Mouse (Mus musculus) left cerebral cortex, adult 8-10 months (tissue): ENCODE results near the gene Gm5148. TPM values are rescaled to one million over a fixed set of nuclear protein-coding genes. Genes with fewer than 3 reads are reported as not detected.

ENCODE experiments used
- DNase-seq, 2 experiments: peaks; one replicate each; pipeline ENCODE4 v3.0.0; 2022; ENCODE audit warnings: low spot score in 2 of 2
- total RNA-seq, 4 experiments: library from RNA; stranded (reverse); gene quantifications; 2 replicates each; pipeline ENCODE4 v1.2.4; 2022

Gene Gm5148
- total RNA-seq = 1 to 10 TPM; 4.0 to 5.3 (median 4.5) TPM

DNA sequence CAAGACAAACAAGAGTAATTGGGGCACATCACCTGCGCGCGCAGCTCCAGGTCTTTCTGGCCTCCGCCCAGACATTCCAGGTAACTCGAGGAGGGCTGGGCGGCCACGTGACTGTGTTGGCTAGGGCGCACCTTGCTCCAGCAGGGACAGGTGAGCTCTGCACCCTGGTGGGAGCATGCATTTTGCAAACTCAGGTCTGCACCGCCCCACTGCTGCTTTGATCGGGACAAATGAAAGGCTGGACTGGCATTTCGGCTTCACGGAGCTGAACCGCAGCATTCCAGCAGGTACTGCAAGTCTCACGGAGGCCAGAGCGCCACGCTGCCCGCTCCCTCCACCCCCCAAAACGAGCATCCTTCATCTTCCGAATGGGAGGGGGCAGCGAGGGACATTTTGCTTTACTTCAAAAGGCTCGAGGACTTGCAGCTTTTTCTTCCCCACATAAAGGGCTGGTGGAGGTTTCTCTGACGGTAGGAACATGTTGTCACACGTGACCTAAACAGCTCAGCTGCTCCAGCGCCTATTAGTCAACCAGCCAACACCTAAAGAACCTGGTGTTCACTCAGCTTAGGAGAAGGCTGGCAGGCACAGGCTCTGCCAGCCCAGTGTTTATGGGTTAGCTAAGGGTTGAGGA lies at the start of gene Gm5148:
Gm5148 (minus strand) TSS at position 320 of the 634 bp plus-strand sequence.
- peak; percentile 51 to 59 for DNase-seq

DNA sequence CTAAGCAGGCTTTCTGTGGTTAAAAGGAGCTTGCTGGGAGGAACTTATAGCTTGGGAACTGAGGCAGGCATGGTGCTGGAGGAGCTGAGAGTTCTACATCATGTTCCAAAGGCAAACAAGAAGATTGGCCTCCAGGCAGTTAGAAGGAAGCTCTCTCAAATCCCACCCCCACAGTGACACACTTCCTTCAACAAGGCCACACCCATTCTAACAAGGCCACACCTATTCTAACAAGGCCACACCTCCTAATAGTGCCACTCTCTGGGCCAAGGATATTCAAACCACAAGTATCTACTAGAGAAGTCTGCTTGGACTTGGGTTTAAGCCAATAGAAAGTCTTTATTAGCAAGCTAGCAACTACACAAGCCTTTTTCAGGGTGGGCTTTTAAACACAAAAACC lies 46.7 kb upstream of the Gm5148 start:
- DNase-seq = no peak

- DNase-seq = peak; percentile 59 to 63
These were observed 45.0 kb upstream of the Gm5148 start for GRCm38 (mm10) chr3:37769268-37769756.

GRCm38 (mm10) chr3:37767147-37768015 lies 43.1 kb upstream of the Gm5148 start:
- DNase-seq = no peak

GRCm38 (mm10) chr3:37766628-37767027 lies 42.3 kb upstream of the Gm5148 start:
- no peak for DNase-seq

GRCm38 (mm10) chr3:37765971-37766370 lies 41.7 kb upstream of the Gm5148 start:
- no peak for DNase-seq

- DNase-seq = no peak
These were observed 41.0 kb upstream of the Gm5148 start for GRCm38 (mm10) chr3:37765275-37765674.

- DNase-seq = no peak
These were observed 38.0 kb upstream of the Gm5148 start for GRCm38 (mm10) chr3:37762303-37762702.

DNA sequence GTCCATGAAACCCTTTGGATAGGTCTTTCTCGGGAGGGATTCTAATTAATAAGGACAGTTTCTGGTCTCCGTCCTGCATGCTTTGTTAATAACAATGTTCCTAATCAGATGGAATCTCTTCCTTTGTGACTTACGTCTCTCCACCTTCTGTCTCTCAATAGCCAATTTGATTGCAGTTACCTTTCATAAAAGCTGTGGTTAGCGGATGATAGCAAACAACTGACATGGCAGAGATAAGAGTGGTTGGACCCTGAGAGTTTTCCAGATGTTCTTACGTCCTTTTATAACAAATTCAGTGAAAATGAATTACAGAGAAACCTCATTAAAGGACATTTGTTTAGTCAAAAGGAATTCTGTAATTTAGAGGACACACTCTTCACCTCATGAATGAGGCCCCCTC lies 37.5 kb upstream of the Gm5148 start:
- DNase-seq = no peak

- DNase-seq = no peak
These were observed 36.6 kb upstream of the Gm5148 start for GRCm38 (mm10) chr3:37760866-37761265.

GRCm38 (mm10) chr3:37758611-37759322 lies 34.5 kb upstream of the Gm5148 start:
- DNase-seq = no peak

DNA sequence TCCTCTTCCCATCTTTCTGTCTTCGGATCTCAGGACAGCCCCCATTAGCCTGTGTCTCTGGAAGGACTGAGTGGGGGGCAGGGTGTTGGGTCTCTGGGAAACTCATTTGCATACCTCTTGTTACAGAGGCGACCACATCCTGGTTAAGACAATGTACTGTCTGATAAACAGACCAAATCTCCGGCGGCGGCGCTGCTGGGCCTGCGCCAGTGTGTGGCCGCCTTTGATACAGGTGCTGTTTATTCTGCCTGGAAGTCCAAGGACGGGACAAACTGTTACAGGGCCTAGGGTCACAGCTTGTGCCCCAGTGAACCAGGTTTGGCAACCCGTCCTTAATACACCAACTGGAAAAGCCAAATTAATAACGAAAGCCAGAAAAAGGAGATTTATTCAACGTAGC lies 33.8 kb upstream of the Gm5148 start:
- DNase-seq = no peak

GRCm38 (mm10) chr3:37757613-37758012 lies 33.3 kb upstream of the Gm5148 start:
- no peak for DNase-seq

DNA sequence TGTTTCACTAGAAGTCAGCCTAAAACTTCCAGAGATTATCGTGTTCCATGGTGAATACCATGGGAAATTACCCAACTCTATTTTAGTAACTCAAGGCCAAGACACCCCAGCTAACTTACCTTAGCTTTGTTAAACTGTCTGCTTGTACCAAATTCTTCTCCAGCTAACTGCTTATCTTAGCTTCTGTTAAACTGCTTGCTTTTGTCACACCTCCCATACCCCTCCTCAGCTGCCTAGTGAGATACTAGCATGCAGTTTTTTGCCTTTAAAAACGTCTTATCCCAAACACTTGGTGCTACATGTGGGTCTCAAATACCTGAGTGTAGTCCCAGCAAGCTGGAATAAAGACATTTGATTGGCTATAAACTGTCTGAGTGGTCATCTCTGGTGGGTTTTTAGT lies 31.7 kb upstream of the Gm5148 start:
- no peak for DNase-seq

DNA sequence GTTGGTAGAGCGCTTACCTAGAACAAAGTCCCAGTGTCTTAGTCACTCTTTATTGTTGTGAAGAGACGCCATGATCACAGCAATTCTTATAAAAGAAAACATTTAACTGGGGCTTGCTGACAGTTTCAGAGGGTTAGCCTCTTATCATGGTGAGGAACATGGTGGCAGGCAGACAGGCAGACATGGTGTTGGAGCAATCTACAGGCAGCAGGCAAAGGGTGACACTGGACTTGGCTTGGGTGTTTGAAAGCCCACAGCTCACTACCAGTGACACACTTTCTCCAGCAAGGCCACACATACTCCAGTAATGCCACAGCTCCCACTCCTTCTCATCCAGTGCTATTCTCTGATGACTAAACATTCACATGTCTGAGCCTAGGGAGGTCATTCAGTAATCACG lies 30.3 kb upstream of the Gm5148 start:
- DNase-seq = no peak

DNA sequence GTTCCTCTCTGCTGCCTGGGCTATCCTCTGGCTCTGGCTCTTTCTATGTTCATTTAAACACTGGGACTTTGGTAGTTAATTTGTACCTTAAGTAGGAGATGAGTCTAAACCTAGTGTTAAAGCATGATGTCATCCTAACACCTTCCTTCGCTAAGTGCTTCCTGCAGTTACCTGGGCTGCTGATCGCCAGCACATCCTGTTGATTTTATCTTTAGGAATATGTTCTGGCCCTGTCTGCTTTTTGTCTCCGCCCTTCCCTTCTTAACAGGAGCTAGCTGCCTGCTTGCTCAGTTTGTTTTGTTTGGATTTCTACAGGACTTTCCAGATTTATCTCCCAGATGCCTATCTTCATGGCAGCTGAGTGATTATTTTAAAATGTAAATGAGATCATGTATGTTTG lies 28.9 kb upstream of the Gm5148 start:
- DNase-seq = no peak

DNA sequence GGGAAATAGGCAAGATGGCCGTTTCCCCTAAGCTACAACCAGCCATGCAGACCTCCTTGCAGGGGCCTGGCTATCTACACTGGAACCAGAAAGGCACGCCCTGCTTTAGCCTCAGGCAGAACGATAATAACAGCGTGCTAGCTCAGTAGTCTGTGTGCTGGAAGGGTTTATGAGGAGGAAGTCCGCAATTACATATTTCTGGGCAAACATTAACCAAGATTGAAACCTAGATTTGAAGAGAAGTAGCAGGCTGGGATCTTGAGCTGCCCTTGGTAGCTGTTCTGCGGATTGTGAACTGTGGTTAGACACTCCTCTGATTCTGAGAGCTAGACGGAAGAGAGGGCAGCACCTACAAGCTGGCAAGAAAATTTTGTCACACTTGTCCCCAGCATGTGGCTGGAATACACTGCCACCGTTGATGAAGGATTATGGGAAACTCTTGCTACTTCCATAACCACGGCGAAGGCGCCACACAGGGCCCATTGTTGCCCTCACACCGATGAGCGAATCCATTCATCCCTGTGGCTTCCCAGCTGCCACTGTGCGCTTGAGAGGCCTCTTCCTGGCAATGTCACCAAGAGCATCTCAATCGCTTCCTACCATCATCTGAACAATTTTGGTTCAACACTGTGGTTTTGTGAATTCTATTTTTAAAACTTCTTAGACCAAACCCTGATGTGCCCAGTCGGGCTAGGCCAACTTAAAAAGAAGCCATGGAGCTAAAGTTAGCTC lies 23.9 kb upstream of the Gm5148 start:
- DNase-seq = peak in 1 of 2 experiments; percentile 27

GRCm38 (mm10) chr3:37747258-37748001 lies 23.1 kb upstream of the Gm5148 start:
- DNase-seq = no peak

GRCm38 (mm10) chr3:37744050-37744449 lies 19.8 kb upstream of the Gm5148 start:
- no peak for DNase-seq

GRCm38 (mm10) chr3:37739996-37740395 lies 15.7 kb upstream of the Gm5148 start:
- no peak for DNase-seq
